Mouse (Mus musculus): ENCODE results near the gene Sec24d. TPM values are rescaled to one million over a fixed set of nuclear protein-coding genes. Genes with fewer than 3 reads are reported as not detected.

Gene Sec24d
- polyA plus RNA-seq (2014; fragmentation: Nextera tagmentation; extraction: Ambion mirVana): 32.5 and 36.1 TPM in 2 replicates

GRCm38 (mm10) chr3:123266753-123267651 is at the start of gene Sec24d:
TSS of gene Sec24d (plus strand) at chr3:123267455.
- Histone ChIP-seq H3K9me3 (ENCODE audit: control insufficient read depth, low read length) (no peaks in the 10 kb centered on the region), H3K9ac (ENCODE audit: low read depth, low read length) (peak within 1 kb of the TSS; percentile 65), H3K36me3 (ENCODE audit: control insufficient read depth, insufficient read depth, low read length) (peaks cover 3% of the 10 kb centered on the region; the same call in 1 of the 2 replicates), H3K4me1 (replicated peaks; ENCODE audit: control insufficient read depth, insufficient read depth, low read length) (no peaks in the 10 kb centered on the region), H3K4me2 (peak within 1 kb of the TSS; percentile 80), H3K4me3 (ENCODE audit: low read depth, low read length) (peak within 1 kb of the TSS; percentile 70), H3K27ac (ENCODE audit: low read depth, low read length) (no peak within 1 kb of the TSS), H3K27me3 (replicated peaks; ENCODE audit: control insufficient read depth, insufficient read depth, low read length) (peaks cover 10% of the 10 kb centered on the region; the same call in 1 of the 2 replicates)
- WGBS: 3% methylated on average over 67 of the region's 68 CpGs
- peak; percentile 84 for DNase-seq (ENCODE audit: low spot score)
- peak; percentile 85 for ATAC-seq (replicated peaks; ENCODE audit: low FRiP score)

GRCm38 (mm10) chr3:123218646-123219045 is 48.6 kb upstream of the Sec24d start:
- H3K4me2 ChIP-seq: no peak overlapping the region
- no peak overlapping the region for H3K9ac ChIP-seq (ENCODE audit: low read depth, low read length)
- no peaks in the 10 kb centered on the region for H3K36me3 ChIP-seq (ENCODE audit: control insufficient read depth, insufficient read depth, low read length)
- no peak overlapping the region for H3K4me3 ChIP-seq (ENCODE audit: low read depth, low read length)
- H3K4me1 ChIP-seq (replicated peaks; ENCODE audit: control insufficient read depth, insufficient read depth, low read length): no peaks in the 10 kb centered on the region
- no peaks in the 10 kb centered on the region for H3K9me3 ChIP-seq (ENCODE audit: control insufficient read depth, low read length)
- ATAC-seq (replicated peaks; ENCODE audit: low FRiP score): peak; percentile 61; the same call in 1 of the 2 replicates
- DNase-seq (ENCODE audit: low spot score): no peak
- no peaks in the 10 kb centered on the region for H3K27me3 ChIP-seq (replicated peaks; ENCODE audit: control insufficient read depth, insufficient read depth, low read length)
- no peak overlapping the region for H3K27ac ChIP-seq (ENCODE audit: low read depth, low read length)
- WGBS: 50% methylated on average over 6 of the region's 6 CpGs

GRCm38 (mm10) chr3:123227276-123227675 is 40.0 kb upstream of the Sec24d start:
- Histone ChIP-seq H3K27ac (ENCODE audit: low read depth, low read length) (no peak overlapping the region), H3K27me3 (replicated peaks; ENCODE audit: control insufficient read depth, insufficient read depth, low read length) (no peaks in the 10 kb centered on the region), H3K4me3 (ENCODE audit: low read depth, low read length) (no peak overlapping the region), H3K4me1 (replicated peaks; ENCODE audit: control insufficient read depth, insufficient read depth, low read length) (no peaks in the 10 kb centered on the region), H3K9ac (ENCODE audit: low read depth, low read length) (no peak overlapping the region), H3K4me2 (no peak overlapping the region), H3K36me3 (ENCODE audit: control insufficient read depth, insufficient read depth, low read length) (no peaks in the 10 kb centered on the region), H3K9me3 (ENCODE audit: control insufficient read depth, low read length) (no peaks in the 10 kb centered on the region)
- 89% methylated on average over 3 of the region's 3 CpGs for WGBS
- ATAC-seq (replicated peaks; ENCODE audit: low FRiP score) (no peak), DNase-seq (ENCODE audit: low spot score) (no peak)

- no peak overlapping the region for H3K27ac ChIP-seq (ENCODE audit: low read depth, low read length)
- no peak for DNase-seq (ENCODE audit: low spot score)
- no peak for ATAC-seq (replicated peaks; ENCODE audit: low FRiP score)
- no peak overlapping the region for H3K4me3 ChIP-seq (ENCODE audit: low read depth, low read length)
- H3K27me3 ChIP-seq (replicated peaks; ENCODE audit: control insufficient read depth, insufficient read depth, low read length): peaks cover 3% of the 10 kb centered on the region; the same call in 1 of the 2 replicates
- no peak overlapping the region for H3K9ac ChIP-seq (ENCODE audit: low read depth, low read length)
- WGBS: 80% methylated on average over 2 of the region's 2 CpGs
- H3K4me1 ChIP-seq (replicated peaks; ENCODE audit: control insufficient read depth, insufficient read depth, low read length): no peaks in the 10 kb centered on the region
- H3K4me2 ChIP-seq: no peak overlapping the region
- no peaks in the 10 kb centered on the region for H3K9me3 ChIP-seq (ENCODE audit: control insufficient read depth, low read length)
- no peaks in the 10 kb centered on the region for H3K36me3 ChIP-seq (ENCODE audit: control insufficient read depth, insufficient read depth, low read length)
These were observed 35.6 kb upstream of the Sec24d start for GRCm38 (mm10) chr3:123231639-123232038.

- DNase-seq (ENCODE audit: low spot score) (no peak), ATAC-seq (replicated peaks; ENCODE audit: low FRiP score) (no peak)
- Histone ChIP-seq H3K27ac (ENCODE audit: low read depth, low read length) (no peak overlapping the region), H3K27me3 (replicated peaks; ENCODE audit: control insufficient read depth, insufficient read depth, low read length) (peaks cover 8% of the 10 kb centered on the region), H3K9me3 (ENCODE audit: control insufficient read depth, low read length) (no peaks in the 10 kb centered on the region), H3K4me1 (replicated peaks; ENCODE audit: control insufficient read depth, insufficient read depth, low read length) (no peaks in the 10 kb centered on the region), H3K36me3 (ENCODE audit: control insufficient read depth, insufficient read depth, low read length) (no peaks in the 10 kb centered on the region), H3K9ac (ENCODE audit: low read depth, low read length) (no peak overlapping the region), H3K4me3 (ENCODE audit: low read depth, low read length) (no peak overlapping the region), H3K4me2 (no peak overlapping the region)
- WGBS: 40% methylated on average over 16 of the region's 16 CpGs
These were observed 32.9 kb upstream of the Sec24d start for GRCm38 (mm10) chr3:123234191-123234836.

GRCm38 (mm10) chr3:123235495-123235894 is 31.8 kb upstream of the Sec24d start:
- no peak overlapping the region for H3K27ac ChIP-seq (ENCODE audit: low read depth, low read length)
- DNase-seq (ENCODE audit: low spot score) (no peak), ATAC-seq (replicated peaks; ENCODE audit: low FRiP score) (no peak)
- H3K9me3 ChIP-seq (ENCODE audit: control insufficient read depth, low read length): no peaks in the 10 kb centered on the region
- no peaks in the 10 kb centered on the region for H3K4me1 ChIP-seq (replicated peaks; ENCODE audit: control insufficient read depth, insufficient read depth, low read length)
- 31% methylated on average over 7 of the region's 7 CpGs for WGBS
- no peaks in the 10 kb centered on the region for H3K36me3 ChIP-seq (ENCODE audit: control insufficient read depth, insufficient read depth, low read length)
- no peak overlapping the region for H3K9ac ChIP-seq (ENCODE audit: low read depth, low read length)
- H3K4me2 ChIP-seq: peak overlapping the region; percentile 63
- H3K4me3 ChIP-seq (ENCODE audit: low read depth, low read length): peak overlapping the region; percentile 40
- peaks cover 8% of the 10 kb centered on the region for H3K27me3 ChIP-seq (replicated peaks; ENCODE audit: control insufficient read depth, insufficient read depth, low read length)

- Histone ChIP-seq H3K4me1 (replicated peaks; ENCODE audit: control insufficient read depth, insufficient read depth, low read length) (no peaks in the 10 kb centered on the region), H3K36me3 (ENCODE audit: control insufficient read depth, insufficient read depth, low read length) (no peaks in the 10 kb centered on the region), H3K4me2 (peak within 1 kb of the TSS; percentile 63), H3K4me3 (ENCODE audit: low read depth, low read length) (peak within 1 kb of the TSS; percentile 40), H3K27me3 (replicated peaks; ENCODE audit: control insufficient read depth, insufficient read depth, low read length) (peaks cover 8% of the 10 kb centered on the region), H3K9ac (ENCODE audit: low read depth, low read length) (no peak within 1 kb of the TSS), H3K9me3 (ENCODE audit: control insufficient read depth, low read length) (no peaks in the 10 kb centered on the region), H3K27ac (ENCODE audit: low read depth, low read length) (no peak within 1 kb of the TSS)
- WGBS: 1% methylated on average over 20 of the region's 20 CpGs
- DNase-seq (ENCODE audit: low spot score): peak; percentile 48
- ATAC-seq (replicated peaks; ENCODE audit: low FRiP score): 0 out of 2 replicates have a peak, but pooled peaks have one; percentile 34
These were observed 31.3 kb upstream of the Sec24d start, which contains the start of gene Synpo2 for GRCm38 (mm10) chr3:123235921-123236320. TSS of gene Synpo2 (minus strand) at chr3:123236149.

- no peak overlapping the region for H3K9ac ChIP-seq (ENCODE audit: low read depth, low read length)
- DNase-seq (ENCODE audit: low spot score) (no peak), ATAC-seq (replicated peaks; ENCODE audit: low FRiP score) (no peak)
- no peaks in the 10 kb centered on the region for H3K36me3 ChIP-seq (ENCODE audit: control insufficient read depth, insufficient read depth, low read length)
- H3K4me2 ChIP-seq: no peak overlapping the region
- no peaks in the 10 kb centered on the region for H3K9me3 ChIP-seq (ENCODE audit: control insufficient read depth, low read length)
- no peak overlapping the region for H3K27ac ChIP-seq (ENCODE audit: low read depth, low read length)
- 26% methylated on average over 7 of the region's 7 CpGs for WGBS
- H3K4me1 ChIP-seq (replicated peaks; ENCODE audit: control insufficient read depth, insufficient read depth, low read length): no peaks in the 10 kb centered on the region
- peaks cover 8% of the 10 kb centered on the region for H3K27me3 ChIP-seq (replicated peaks; ENCODE audit: control insufficient read depth, insufficient read depth, low read length)
- H3K4me3 ChIP-seq (ENCODE audit: low read depth, low read length): no peak overlapping the region
These were observed 30.2 kb upstream of the Sec24d start for GRCm38 (mm10) chr3:123237039-123237438.
